Mouse (Mus musculus): ENCODE data around the gene Myo7a.

The Myo7a gene

GRCm38 (mm10) chr7:98142648-98143047 is 23.3 kb upstream of the Myo7a start:
- no peak for DNase-seq (ENCODE audit: low spot score)

- no peak for DNase-seq (ENCODE audit: low spot score)
Measured at GRCm38 (mm10) chr7:98142247-98142646, 22.9 kb upstream of the Myo7a start.

GRCm38 (mm10) chr7:98141206-98141605 is 21.9 kb upstream of the Myo7a start:
- peak; percentile 75 for DNase-seq (ENCODE audit: low spot score)

GRCm38 (mm10) chr7:98140597-98140996 is 21.3 kb upstream of the Myo7a start:
- DNase-seq (ENCODE audit: low spot score), result no peak

GRCm38 (mm10) chr7:98139216-98139615 is 19.9 kb upstream of the Myo7a start:
- no peak for DNase-seq (ENCODE audit: low spot score)

GRCm38 (mm10) chr7:98137995-98138394 is 18.7 kb upstream of the Myo7a start:
- no peak for DNase-seq (ENCODE audit: low spot score)

- DNase-seq (ENCODE audit: low spot score), result no peak
Measured at GRCm38 (mm10) chr7:98137583-98137982, 18.3 kb upstream of the Myo7a start.

- no peak for DNase-seq (ENCODE audit: low spot score)
Measured at GRCm38 (mm10) chr7:98131751-98132150, 12.4 kb upstream of the Myo7a start.

- peak; percentile 65 for DNase-seq (ENCODE audit: low spot score)
Measured at GRCm38 (mm10) chr7:98125473-98125872, 6.1 kb upstream of the Myo7a start.

- no peak for DNase-seq (ENCODE audit: low spot score)
Measured at GRCm38 (mm10) chr7:98124701-98125100, 5.4 kb upstream of the Myo7a start.

GRCm38 (mm10) chr7:98121673-98122072 is 2.3 kb upstream of the Myo7a start:
- DNase-seq (ENCODE audit: low spot score), result no peak

GRCm38 (mm10) chr7:98121241-98121640 is 1.9 kb upstream of the Myo7a start:
- peak; percentile 39 for DNase-seq (ENCODE audit: low spot score)

GRCm38 (mm10) chr7:98120325-98120724 is 1.0 kb upstream of the Myo7a start:
- DNase-seq (ENCODE audit: low spot score), result peak; percentile 78

- no peak for DNase-seq (ENCODE audit: low spot score)
Measured at GRCm38 (mm10) chr7:98119961-98120232, 573 bp upstream of the Myo7a start.

GRCm38 (mm10) chr7:98117012-98117660 is 2.2 kb downstream of the Myo7a start:
- DNase-seq (ENCODE audit: low spot score), result peak; percentile 40

- no peak for DNase-seq (ENCODE audit: low spot score)
Measured at GRCm38 (mm10) chr7:98114656-98115055, 4.7 kb downstream of the Myo7a start.

GRCm38 (mm10) chr7:98111233-98111632 is 8.1 kb downstream of the Myo7a start:
- no peak for DNase-seq (ENCODE audit: low spot score)

- DNase-seq (ENCODE audit: low spot score), result no peak
Measured at GRCm38 (mm10) chr7:98109771-98110170, 9.6 kb downstream of the Myo7a start.

- DNase-seq (ENCODE audit: low spot score), result peak; percentile 38
Measured at GRCm38 (mm10) chr7:98108636-98109430, 10.5 kb downstream of the Myo7a start.

GRCm38 (mm10) chr7:98106272-98106671 is 13.1 kb downstream of the Myo7a start:
- no peak for DNase-seq (ENCODE audit: low spot score)

- no peak for DNase-seq (ENCODE audit: low spot score)
Measured at GRCm38 (mm10) chr7:98104481-98105435, 14.6 kb downstream of the Myo7a start.

- no peak for DNase-seq (ENCODE audit: low spot score)
Measured at GRCm38 (mm10) chr7:98103942-98104292, 15.4 kb downstream of the Myo7a start.

Data from MN1 (cell line).